ENCODE assay signal across 26 mouse cellular contexts in the genomic region with DNA sequence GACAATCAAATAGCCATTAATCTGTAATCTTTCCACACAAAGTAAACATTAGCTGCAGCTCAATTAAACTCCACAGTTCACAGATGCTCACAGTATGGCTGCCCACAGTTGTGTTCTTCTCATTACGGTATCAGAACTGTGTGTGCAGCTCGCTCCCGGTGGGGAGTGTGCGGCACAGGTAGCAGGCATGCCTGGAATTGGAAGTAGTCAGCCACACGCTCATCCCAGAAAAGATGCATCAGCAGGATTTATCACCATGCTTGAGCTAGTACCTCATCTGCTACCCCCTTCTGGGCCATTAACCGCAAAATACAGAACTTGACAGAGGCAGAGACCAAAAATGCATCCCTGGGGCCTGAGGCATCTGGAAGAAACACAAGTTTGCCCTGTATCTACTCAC.
"Had no signal": no experiment of that assay in that cellular context is flagged by ENCODE, and none has a peak within 500 bp of the region (broad histone marks: within the 10 kb centered on the region; RNA-seq: fewer than 3 reads in every experiment).

No protein-coding gene starts in this region.

- DNase-seq: gastrocnemius, adult 2 months; gastrocnemius, postnatal 10 days; gastrocnemius, postnatal 25 days; heart, adult 18-20 months; heart, postnatal 10 days; heart, postnatal 4 days; kidney, adult 11 months; kidney, adult 2 months; kidney, adult 9 months; kidney, postnatal 10 days; kidney, postnatal 25 days; liver; liver, embryonic 13.5 days had no signal

- H3K27me3 ChIP-seq: heart, embryonic 12.5 days; hindbrain, embryonic 12.5 days; kidney, embryonic 15.5 days; limb, embryonic 12.5 days; liver, embryonic 13.5 days had no signal

- H3K36me3 ChIP-seq: heart, embryonic 10.5 days; heart, embryonic 12.5 days; hindbrain, embryonic 10.5 days; hindbrain, embryonic 12.5 days; kidney, embryonic 15.5 days; limb, embryonic 10.5 days; limb, embryonic 12.5 days; liver, embryonic 13.5 days had no signal

- H3K9me3 ChIP-seq: limb, embryonic 10.5 days; liver, embryonic 13.5 days had no signal

- H3K4me1 ChIP-seq: heart, embryonic 10.5 days; heart, embryonic 12.5 days; hindbrain, embryonic 10.5 days; hindbrain, embryonic 12.5 days; kidney, embryonic 15.5 days; limb, embryonic 10.5 days; limb, embryonic 12.5 days; liver, embryonic 13.5 days had no signal

- H3K27ac ChIP-seq: gastrocnemius, adult 2 months; heart, embryonic 10.5 days; hindbrain, embryonic 10.5 days; hindbrain, embryonic 12.5 days; hindbrain, embryonic 14.5 days; hindbrain, postnatal 0 days; kidney, embryonic 15.5 days; layer of hippocampus, adult 2 months; left cerebral cortex, adult 2 months; limb, embryonic 10.5 days; limb, embryonic 12.5 days; liver, embryonic 13.5 days had no signal

- H3K4me3 ChIP-seq: gastrocnemius, adult 2 months; heart, embryonic 10.5 days; heart, embryonic 12.5 days; hindbrain, embryonic 10.5 days; hindbrain, embryonic 12.5 days; kidney, embryonic 15.5 days; layer of hippocampus, adult 2 months; left cerebral cortex, adult 2 months; limb, embryonic 10.5 days; limb, embryonic 12.5 days; liver, embryonic 13.5 days had no signal

- ATAC-seq: hindbrain, postnatal 0 days; intestine, embryonic 16.5 days had no signal

- H3K9ac ChIP-seq: heart, embryonic 12.5 days; hindbrain, embryonic 12.5 days; hindbrain, embryonic 14.5 days; kidney, embryonic 15.5 days; limb, embryonic 12.5 days; liver, embryonic 13.5 days had no signal

- H3K4me2 ChIP-seq: heart, embryonic 12.5 days; hindbrain, embryonic 12.5 days; hindbrain, embryonic 14.5 days; kidney, embryonic 15.5 days; limb, embryonic 12.5 days; liver, embryonic 11.5 days; liver, embryonic 13.5 days had no signal
